Mouse (Mus musculus) liver, embryonic 14.5 days (tissue): ENCODE measurements at regions not wholly inside any gene's neighbourhood (a gene's known extent, or its start where the extent isn't known, plus 50 kb on each side); places are given as distances from the start of the nearest gene placed in this dataset.

ENCODE experiments used
- ATAC-seq: fragments of 200-750 bp; cut with Nextera tagmentation; 2 replicates; pipeline ENCODE4 v1.8.0; 2017; ENCODE audit warnings: moderate number of reproducible peaks, mild to moderate bottlenecking, moderate library complexity; ENCODE audit not compliant: insufficient read depth
- DNase-seq, 3 experiments: peaks; one replicate each; pipeline ENCODE4 v3.0.0-alpha.2; 2012 to 2013; ENCODE audit warnings: low read depth in 3 of 3, low spot score in 3 of 3
- H3K27ac ChIP-seq: fragments of 300-500 bp; sonication (generic); 2 replicates; pipeline ENCODE4 v1.5.1; 2014; ENCODE audit warnings: moderate library complexity, mild to moderate bottlenecking, control low read depth, inconsistent platforms
- H3K27me3 ChIP-seq: fragments of 300-500 bp; sonication (generic); 2 replicates; pipeline ENCODE4 v1.6.1; 2014; ENCODE audit warnings: mild to moderate bottlenecking, low read length, moderate library complexity; ENCODE audit not compliant: control insufficient read depth, insufficient read depth
- H3K36me3 ChIP-seq: fragments of 300-500 bp; sonication (generic); replicated peaks from 2 replicates; pipeline ENCODE4 v1.6.1; 2014; ENCODE audit warnings: low read depth; ENCODE audit not compliant: control insufficient read depth, insufficient read depth
- H3K4me1 ChIP-seq, 2 experiments: fragments of 200-500 bp in 1 of 2; fragments of 300-500 bp in 1 of 2; sonication (generic) in 1 of 2; replicated peaks; 2 replicates each; pipeline ENCODE4 v1.6.1; 2012 to 2014; ENCODE audit warnings: antibody characterized with exemption in 1 of 2, inconsistent platforms in 1 of 2, low read length in 1 of 2; ENCODE audit not compliant: control insufficient read depth in 2 of 2, insufficient read depth in 2 of 2
- H3K4me2 ChIP-seq: fragments of 300-500 bp; sonication (generic); 2 replicates; pipeline ENCODE4 v1.6.1; 2014; ENCODE audit warnings: low read depth, mild to moderate bottlenecking, control low read depth, moderate library complexity
- H3K4me3 ChIP-seq, 2 experiments: fragments of 200-500 bp in 1 of 2; fragments of 300-500 bp in 1 of 2; sonication (generic) in 1 of 2; 2 replicates each; pipeline ENCODE4 v1.5.1; 2012 to 2014; ENCODE audit warnings: low read depth in 2 of 2, low read length in 2 of 2, mild to moderate bottlenecking in 2 of 2, control low read depth in 1 of 2, inconsistent platforms in 1 of 2, moderate library complexity in 1 of 2; ENCODE audit not compliant: insufficient read depth in 1 of 2
- H3K9ac ChIP-seq: fragments of 300-500 bp; sonication (generic); replicated peaks from 2 replicates; pipeline ENCODE4 v1.6.1; 2014; ENCODE audit warnings: mild to moderate bottlenecking, control low read depth, moderate library complexity
- H3K9me3 ChIP-seq: fragments of 300-500 bp; sonication (generic); 2 replicates; pipeline ENCODE4 v1.6.1; 2016; ENCODE audit warnings: low read length, mixed read lengths; ENCODE audit not compliant: control insufficient read depth
- CTCF ChIP-seq: IDR thresholded peaks from 2 replicates; pipeline ENCODE4 v1.5.1; 2016; ENCODE audit warnings: antibody characterized with exemption, low read depth, control low read depth
- EP300 ChIP-seq: IDR thresholded peaks from 2 replicates; pipeline ENCODE4 v1.6.1; 2016; ENCODE audit warnings: antibody characterized with exemption, low read depth
- WGBS: fragments of 180-500 bp; shearing (Covaris S2); extraction: QIAGEN DNeasy Blood & Tissue Kit; methylation state at CpG from one replicate; pipeline ENCODE4 v1.1.7; 2014; ENCODE audit not compliant: insufficient replicate concordance; 5-methylcytosine and 5-hydroxymethylcytosine counted together

GRCm38 (mm10) chr2:51522766-51523165, 104.5 kb upstream of the Tas2r134 start:
- TF ChIP-seq EP300 (no peak), CTCF (no peak)
- Histone ChIP-seq H3K4me2 (no peak overlapping the region), H3K9me3 (no peaks in the 10 kb centered on the region), H3K4me1 (no peaks in the 10 kb centered on the region), H3K27ac (no peak overlapping the region), H3K36me3 (no peaks in the 10 kb centered on the region), H3K9ac (no peak overlapping the region), H3K4me3 (no peak overlapping the region), H3K27me3 (no peaks in the 10 kb centered on the region)
- ATAC-seq (no peak), DNase-seq (no peak)
- WGBS, result 72% methylated on average over 3 of the region's 3 CpGs

- Histone ChIP-seq H3K36me3 (no peaks in the 10 kb centered on the region), H3K9ac (no peak overlapping the region), H3K27me3 (no peaks in the 10 kb centered on the region), H3K9me3 (no peaks in the 10 kb centered on the region), H3K4me2 (no peak overlapping the region), H3K4me1 (no peaks in the 10 kb centered on the region), H3K27ac (no peak overlapping the region), H3K4me3 (no peak overlapping the region)
- ATAC-seq (no peak), DNase-seq (no peak)
- 46% methylated on average over 8 of the region's 8 CpGs for WGBS
- TF ChIP-seq CTCF, result no peak
- no peak for TF ChIP-seq EP300
Measured at GRCm38 (mm10) chr2:51509220-51510011, 117.9 kb upstream of the Tas2r134 start.

DNA sequence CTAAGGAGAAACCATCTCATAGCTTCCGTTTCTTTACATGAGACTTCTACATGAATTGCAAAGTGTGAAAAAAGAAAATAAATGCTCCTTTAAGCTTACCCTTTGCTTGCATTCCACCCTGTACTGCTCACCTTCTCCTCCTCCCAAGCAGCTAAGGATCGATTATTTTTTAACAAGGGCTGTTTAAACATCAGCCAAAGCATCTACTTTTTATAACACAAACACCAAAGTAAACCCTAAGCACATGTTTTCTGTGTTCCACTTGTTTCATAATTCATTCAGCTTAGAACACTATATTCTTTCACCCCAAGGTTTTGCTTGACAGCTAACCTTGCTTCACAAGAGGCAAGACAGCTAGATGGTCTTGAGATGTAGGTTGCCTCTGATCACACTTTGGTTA, 129.4 kb upstream of the Tas2r134 start:
- 73% methylated on average over 2 of the region's 2 CpGs for WGBS
- TF ChIP-seq CTCF, result no peak
- no peak for TF ChIP-seq EP300
- ATAC-seq, result no peak

DNA sequence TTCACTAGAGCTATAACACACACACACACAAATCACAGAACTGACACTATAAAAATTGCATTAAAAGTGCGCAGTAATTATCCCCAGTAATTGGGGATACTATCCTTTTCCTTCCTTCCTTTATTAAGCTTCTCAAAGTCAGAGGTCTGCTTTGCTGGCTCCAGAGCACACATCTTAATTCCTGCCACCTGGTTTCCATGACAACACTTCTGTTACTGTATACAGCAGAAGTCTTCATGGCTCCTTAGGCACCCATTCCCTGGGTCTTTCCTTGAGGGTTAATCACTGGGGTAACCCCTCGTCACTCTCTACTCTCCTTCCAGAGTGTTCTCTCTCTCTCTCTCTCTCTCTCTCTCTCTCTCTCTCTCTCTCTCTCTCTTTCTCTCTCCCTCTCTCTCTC, 153.6 kb upstream of the Tas2r134 start:
- Histone ChIP-seq H3K4me2 (no peak overlapping the region), H3K4me1 (no peaks in the 10 kb centered on the region), H3K4me3 (no peak overlapping the region), H3K27me3 (no peaks in the 10 kb centered on the region), H3K9ac (no peak overlapping the region), H3K27ac (no peak overlapping the region), H3K9me3 (no peaks in the 10 kb centered on the region), H3K36me3 (no peaks in the 10 kb centered on the region)
- DNase-seq, result no peak
- WGBS, result 66% methylated on average over 2 of the region's 2 CpGs
- TF ChIP-seq EP300, result no peak
- TF ChIP-seq CTCF, result no peak
- no peak for ATAC-seq

More for the DNA sequence above, 129.4 kb upstream of the Tas2r134 start:
- Histone ChIP-seq H3K36me3 (no peaks in the 10 kb centered on the region), H3K4me3 (no peak overlapping the region), H3K9ac (no peak overlapping the region), H3K4me1 (no peaks in the 10 kb centered on the region), H3K27me3 (no peaks in the 10 kb centered on the region), H3K27ac (no peak overlapping the region), H3K9me3 (no peaks in the 10 kb centered on the region), H3K4me2 (no peak overlapping the region)
- DNase-seq, result no peak

GRCm38 (mm10) chr2:51467027-51467694, 160.2 kb upstream of the Tas2r134 start:
- Histone ChIP-seq H3K27ac (no peak overlapping the region), H3K4me2 (no peak overlapping the region), H3K27me3 (no peaks in the 10 kb centered on the region), H3K4me1 (no peaks in the 10 kb centered on the region), H3K9ac (no peak overlapping the region), H3K9me3 (no peaks in the 10 kb centered on the region), H3K36me3 (no peaks in the 10 kb centered on the region), H3K4me3 (no peak overlapping the region)
- WGBS, result 54% methylated on average over 7 of the region's 7 CpGs
- ATAC-seq (no peak), DNase-seq (peak in 1 of 3 experiments; percentile 0)
- TF ChIP-seq EP300 (no peak), CTCF (no peak)
